Mouse (Mus musculus) frontal cortex, adult 2 months (tissue): ENCODE results near the gene 2010111I01Rik. TPM values are rescaled to one million over a fixed set of nuclear protein-coding genes. Genes with fewer than 3 reads are reported as not detected.
A peak's percentile ranks its signal among the peaks of the same experiment; 100 is the strongest.
"Not testable (repeated sequence)": the region's sequence is repeated elsewhere in the genome, so short reads cannot be mapped to it uniquely, and the experiment has no call there.

Source experiments
- DNase-seq, 2 experiments: peaks; one replicate each; pipeline ENCODE4 v3.0.0; 2022; ENCODE audit warnings: low spot score in 1 of 2; ENCODE audit errors: extremely low spot score in 1 of 2
- polyA plus RNA-seq: library from polyadenylated mRNA; depleted of rRNA; stranded (reverse); fragments of >200 nt; gene quantifications from 2 replicates; pipeline ENCODE4 v1.2.3, GENCODE M21; 2012

The 2010111I01Rik gene
- polyA plus RNA-seq, 1 experiment: 95.5 TPM

DNA sequence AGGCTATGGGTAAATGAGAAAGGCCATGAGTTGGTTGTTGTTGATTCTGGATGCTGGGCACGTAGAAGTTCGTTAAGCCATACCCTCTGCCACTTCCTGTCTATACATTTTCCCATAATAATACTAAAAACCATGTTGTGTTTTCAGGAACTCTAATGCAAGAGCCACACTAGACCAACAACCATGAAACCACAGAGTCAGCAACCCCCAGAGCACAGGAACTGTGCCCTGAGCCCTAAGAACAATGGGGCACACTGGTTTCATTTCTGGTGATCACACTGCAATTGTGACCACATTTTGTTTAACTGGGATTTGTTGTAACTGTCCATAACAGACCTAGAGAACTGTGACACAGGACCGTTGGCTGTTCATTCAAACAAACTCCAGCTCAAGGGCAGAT, 12.1 kb upstream of the 2010111I01Rik start:
- no peak for DNase-seq

DNA sequence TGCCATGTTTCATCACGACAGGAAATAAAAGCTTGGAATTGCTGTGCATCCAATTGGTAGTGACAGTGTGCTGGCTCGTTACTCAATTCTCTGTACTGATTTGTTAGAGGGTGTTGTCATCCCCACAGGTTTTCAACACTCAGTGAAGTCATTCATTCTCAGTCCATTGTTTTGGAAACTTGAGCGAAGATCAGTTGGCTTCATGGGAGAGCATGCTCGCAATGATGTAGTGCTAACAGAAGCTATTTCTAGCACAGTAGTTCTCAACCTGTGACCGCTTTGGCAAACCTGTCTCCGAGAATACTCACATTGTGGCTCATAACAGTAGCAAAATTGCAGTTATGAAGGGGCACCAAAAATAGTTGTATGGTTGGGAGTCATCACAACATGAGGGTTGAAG, 8.7 kb upstream of the 2010111I01Rik start:
- no peak for DNase-seq

DNA sequence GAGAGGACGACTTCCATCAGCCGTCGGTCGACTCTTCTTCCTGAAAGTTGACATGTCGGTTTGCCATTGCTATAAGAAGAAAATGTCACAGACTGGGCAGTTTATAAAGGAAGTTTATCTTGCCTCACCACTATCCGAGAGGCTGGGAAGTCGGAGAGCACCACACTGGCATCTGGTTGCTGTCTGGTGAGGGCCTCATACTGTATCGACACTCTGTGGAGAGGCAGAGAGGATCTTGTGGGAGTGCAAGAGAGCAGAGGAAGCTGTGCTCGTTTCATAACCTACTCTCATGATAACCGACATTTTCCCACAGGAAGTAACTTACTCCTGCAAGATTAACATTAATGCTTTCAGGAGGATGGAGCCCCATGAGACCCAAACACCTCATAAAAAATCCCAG, 7.9 kb upstream of the 2010111I01Rik start:
- DNase-seq: no peak

DNA sequence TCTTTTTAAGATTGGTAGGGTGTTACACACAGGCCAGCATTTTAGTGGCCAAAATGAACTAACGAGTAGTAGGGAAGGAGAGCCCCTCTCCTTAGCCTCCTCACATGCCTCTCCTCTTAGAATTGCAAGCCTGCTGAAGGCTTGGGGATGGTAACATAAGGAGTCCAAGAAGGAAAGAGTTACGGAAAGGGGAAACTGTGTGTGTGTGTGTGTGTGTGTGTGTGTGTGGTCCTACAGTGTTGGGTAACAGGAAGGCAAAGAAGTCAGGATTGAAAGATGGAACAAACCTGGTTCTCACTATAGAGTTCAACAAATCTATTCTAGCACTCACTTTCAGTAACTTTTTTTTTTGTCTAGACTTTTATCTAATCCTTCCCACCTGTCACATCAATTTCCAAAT, 1.3 kb upstream of the 2010111I01Rik start:
- no peak for DNase-seq

DNA sequence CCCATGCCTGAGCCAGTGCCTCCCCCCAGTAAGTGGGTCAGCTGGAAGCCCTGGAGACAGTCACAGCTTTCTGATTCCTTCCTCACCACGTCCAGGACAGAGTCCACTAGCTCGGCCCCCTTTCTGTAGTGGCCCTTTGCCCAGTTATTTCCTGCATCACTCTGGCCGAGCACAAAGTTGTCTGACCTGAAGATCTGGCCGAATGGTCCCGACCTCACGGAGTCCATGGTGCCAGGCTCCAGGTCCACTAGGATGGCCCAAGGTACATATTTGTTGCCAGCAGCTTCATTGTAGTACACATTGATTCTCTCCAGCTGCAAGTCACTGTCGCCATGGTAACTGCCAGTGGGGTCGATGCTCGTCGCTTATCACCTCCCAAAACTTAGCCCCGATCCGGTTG, 3.5 kb downstream of the 2010111I01Rik start:
- no peak for DNase-seq

DNA sequence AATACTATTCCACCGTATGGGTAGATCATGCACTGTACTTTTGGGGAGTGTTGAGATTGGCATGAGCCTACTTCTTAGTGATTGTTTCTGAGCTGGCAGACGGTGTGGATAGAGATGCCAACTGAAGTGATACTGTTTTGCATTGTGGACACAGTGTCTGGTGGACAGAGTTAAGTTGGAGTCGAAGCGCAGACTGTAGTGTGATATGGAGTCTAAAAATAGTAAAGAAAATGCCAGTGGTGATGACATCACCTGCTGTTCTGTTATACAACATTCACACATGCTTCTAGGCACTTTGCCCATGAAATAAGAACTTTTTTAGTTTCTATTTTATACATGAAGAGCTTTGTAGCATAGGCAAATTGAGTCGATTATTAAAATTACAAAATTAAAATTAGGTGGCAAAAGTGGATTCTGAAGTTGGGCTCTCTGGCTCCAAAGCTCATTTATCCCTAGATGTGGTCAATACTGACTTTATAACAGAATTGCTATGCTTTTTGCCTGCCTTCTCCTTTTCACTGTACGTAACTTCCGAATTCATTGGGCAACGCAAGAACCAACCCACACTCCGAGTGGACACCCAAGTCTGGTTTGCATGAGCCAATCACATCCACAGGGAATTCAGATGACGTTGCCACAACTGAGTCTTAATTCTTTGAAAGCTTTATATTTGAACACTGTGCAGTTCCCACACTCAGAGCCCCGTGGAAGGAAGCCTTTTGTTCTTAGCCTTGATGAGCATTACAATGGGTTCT, 6.0 kb downstream of the 2010111I01Rik start:
- peak; percentile 28 to 66 for DNase-seq

DNA sequence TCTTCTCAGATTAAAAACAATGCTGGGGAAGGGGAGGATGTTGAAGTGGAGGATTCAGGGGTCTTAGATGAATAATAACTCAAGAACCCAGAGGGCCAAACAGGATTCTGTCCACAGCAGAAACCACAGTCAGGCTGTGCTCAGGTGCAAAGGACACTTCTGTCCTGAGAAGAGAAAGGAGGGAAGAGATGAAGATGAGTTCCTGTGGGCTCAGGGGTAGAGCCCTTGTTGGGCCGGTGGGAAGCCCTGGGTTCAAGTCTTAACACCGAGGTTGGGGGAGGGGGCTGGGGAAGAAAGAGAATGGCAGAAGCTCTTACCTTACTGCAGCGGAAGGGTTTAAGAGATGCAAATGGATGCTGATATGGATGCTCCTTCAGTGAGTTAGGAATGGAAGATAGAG, 7.7 kb downstream of the 2010111I01Rik start:
- no peak for DNase-seq

DNA sequence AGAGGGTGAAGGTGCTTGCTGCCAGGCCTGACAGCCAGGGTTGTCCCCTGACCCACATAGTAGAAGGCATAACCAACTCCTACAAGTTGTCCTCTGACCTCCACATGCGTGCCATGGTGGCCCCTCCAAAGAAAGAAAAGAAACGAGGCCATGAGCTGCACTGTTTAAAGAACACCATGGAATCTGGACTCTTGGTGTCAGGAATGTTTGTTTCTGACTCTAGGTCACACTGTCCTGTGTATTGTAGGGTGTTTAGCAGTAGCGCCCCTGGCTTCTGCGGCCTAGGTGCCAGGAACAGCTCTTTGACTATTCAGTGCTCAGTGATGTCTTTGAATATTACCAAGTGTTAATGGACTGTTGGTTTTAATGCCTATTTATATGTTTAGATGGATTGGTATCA, 8.4 kb downstream of the 2010111I01Rik start:
- no peak for DNase-seq

DNA sequence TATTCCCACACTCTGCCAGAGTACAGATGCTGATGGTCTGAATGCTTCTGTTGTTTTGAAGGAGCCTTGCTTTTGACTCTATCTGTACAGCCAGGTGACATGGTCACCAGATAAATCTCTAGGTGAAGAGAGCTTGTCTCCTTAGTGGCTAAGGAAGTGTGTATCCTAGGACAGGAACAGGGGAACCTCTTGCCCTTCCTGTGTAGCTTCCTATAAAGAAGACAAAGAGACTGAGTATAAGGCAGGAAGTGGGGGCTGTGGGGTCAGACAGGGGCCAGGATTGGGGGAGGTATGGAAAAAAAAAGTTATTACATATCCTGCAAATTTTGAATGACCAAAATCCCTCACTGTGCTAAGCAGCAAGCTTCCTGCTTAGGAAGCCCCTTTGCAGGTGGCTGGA, 13.4 kb downstream of the 2010111I01Rik start:
- DNase-seq: no peak

DNA sequence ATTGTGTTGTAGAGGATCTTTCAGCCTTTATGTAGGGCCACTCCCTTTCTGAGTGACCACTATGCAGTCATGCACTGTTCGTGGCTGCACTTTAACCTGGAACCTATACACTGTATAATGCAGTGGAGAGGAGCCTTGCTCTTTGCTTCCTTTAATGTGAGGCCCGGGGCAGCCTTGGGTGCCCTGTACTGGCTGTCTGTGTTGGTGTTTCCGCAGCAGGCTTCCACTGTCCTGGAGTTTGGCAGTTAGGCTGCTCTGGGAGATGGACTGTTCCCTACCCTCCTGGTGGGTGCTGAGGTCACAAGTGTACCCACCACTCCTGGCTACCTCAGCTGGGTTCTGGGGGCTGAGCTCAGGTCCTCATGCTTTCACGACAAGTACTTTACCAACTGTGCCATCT, 14.1 kb downstream of the 2010111I01Rik start:
- no peak for DNase-seq

DNA sequence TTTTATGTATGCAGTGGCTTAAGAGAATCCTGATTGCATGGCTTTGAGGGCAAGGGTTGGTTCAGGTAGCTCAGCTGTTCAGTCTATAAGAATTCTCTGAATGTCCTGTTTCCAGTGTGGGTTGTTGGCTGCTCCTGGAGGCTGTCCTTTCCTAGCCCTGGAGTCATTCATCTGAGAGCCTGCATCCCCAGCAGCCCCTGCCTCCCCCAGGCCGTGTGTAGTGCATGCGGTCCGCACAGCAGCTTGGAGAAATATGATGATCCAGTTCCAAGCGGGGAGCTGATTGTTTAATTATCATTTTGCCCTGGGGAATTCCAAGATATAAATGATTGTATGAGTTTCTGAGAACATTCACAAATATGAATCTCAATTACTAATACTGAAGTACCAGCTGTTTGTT, 14.5 kb downstream of the 2010111I01Rik start:
- DNase-seq: no peak

DNA sequence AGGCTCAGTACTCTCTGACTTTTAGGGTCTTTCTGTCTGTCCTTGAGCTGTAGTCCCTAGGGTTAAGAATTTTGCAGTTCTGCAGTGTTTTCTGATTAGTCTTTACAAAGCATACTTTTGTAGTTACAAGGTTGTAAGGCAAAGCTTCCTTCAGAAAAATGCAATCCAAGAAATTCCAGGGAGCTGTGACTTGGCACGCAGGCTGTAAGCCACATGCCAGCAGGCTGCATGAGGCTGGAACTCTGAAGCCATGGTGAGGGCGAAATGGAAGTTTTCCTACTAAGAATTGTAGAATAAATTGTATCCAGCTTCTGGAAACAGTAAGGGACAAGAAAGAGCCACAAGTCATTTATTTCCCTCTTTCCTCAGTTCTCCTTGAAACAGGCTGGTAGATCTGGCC, 15.4 kb downstream of the 2010111I01Rik start:
- DNase-seq: peak in 1 of 2 experiments; percentile 41

DNA sequence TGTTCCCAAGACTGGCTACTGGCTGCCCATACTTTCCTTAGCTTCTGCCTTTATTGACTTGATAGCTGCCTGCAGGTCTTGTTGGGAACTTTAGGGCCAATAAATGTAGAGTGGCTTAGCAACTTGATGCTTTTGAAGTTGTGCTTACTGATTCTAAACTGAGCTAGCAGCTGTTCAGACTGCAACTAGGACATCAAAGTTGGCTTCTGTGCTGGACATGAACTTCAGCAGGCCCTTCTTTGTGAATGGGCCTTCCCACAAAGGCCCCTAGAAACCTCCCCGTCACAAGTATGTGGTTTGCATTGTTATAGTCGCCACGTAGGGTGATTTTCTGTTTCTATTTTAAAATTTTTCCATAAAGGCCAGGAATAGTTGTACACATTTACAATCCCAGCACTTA, 19.8 kb downstream of the 2010111I01Rik start:
- DNase-seq: no peak

DNA sequence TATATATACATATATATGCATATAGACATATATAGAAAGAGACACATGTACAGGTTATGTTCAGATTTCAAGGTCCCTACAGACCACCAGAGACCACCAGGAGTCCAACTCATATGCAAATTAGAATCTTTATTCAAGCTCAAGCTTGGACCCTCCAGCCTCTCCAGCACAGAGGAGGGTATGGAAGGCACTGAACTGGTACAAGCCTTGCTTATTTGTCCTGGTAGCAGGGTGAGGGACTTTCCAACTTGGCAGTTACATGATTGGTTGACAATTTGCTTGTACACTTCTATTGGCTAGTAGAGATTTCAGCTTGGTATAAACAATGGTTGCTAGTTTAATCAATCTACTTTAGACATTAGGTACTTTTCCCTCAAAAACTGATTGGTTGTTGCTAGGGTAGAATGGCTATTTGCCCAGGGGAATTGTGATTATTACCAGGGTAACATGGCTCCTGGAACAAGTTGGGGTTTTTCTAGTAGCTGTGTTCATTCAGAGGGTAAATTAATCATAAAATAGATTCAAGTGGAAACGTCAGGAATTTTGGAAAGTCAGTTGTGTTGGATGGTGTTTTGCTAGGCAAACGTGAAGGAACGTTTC, 25.3 kb downstream of the 2010111I01Rik start:
- DNase-seq: no peak

DNA sequence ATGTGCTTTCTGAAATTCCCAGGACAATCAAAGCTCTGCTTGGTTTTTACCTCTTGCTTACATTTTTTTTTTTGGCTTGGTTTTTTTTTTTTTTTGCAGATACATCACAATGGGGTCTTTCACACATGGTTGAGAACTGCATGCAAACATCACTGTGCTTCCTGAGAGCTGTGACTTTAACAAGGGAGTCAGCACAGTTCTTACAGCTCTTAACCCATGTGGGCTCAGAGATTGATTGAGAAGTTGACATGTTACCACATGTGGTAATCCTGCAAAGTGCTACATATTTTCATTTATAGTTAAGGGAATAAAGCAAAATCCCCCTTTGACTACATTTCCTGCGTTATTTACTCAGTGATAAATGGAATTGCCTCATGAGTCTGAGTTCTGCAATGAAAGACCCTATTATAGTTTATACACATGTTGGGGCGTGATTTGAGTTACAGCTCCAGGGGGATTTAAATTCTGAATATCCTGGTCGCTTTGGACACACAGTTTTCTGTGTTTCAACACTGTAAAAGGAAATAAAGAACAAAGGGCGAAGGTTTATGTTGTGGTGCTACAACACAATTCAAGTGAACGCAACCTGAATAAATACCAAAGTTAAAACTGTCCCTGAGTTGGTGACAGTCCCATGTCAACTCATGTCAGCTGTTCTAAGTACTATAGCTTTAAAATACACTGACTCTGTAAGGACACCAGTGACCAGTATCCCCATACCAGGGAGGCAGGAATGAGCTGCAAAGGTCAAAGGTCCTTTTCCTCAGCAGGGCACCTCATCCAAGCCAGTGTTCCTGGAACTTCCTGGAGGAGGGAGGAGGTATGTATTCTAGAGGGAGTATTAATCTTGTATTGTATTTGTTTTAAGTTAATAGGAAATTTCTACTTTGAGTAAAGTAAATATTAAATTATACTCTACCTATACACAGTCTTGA, 29.1 kb downstream of the 2010111I01Rik start:
- DNase-seq: no peak

DNA sequence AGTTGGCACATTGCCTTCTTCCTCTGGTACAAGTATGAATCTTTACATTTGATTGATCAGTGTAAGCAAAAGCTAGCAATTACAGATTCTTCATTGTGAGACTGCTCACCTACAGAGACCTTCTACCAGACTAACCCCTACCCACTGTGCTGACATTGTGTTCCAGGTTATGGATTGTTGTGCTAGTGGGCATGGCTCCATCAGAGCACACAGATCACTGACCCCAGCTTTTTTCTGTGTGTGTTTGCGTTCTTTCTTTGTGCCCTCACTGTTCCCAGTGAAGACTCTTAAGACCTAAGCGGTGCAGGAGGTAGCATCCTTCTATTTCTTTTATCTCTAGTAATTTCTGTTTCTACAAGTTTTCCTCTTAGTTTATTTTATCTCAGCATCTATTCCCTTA, 32.1 kb downstream of the 2010111I01Rik start:
- DNase-seq: no peak

DNA sequence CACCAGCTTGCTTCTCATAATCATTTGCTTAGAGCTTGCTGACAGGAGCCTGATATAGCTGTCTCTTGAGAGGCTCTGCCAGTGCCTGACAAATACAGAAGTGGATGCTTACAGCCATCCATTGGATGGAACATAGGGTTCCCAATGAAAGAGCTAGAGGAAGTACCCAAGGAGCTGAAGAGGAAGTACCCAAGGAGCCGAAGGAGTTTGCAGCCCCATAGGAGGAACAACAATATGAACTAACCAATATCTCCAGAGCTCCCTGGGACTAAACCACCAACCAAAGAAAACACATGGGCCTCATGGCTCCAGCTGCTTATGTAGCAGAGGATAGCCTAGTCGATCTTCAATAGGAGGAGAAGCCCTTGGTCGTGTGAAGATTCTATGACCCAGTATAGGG, 42.8 kb downstream of the 2010111I01Rik start:
- not testable (repeated sequence) for DNase-seq

DNA sequence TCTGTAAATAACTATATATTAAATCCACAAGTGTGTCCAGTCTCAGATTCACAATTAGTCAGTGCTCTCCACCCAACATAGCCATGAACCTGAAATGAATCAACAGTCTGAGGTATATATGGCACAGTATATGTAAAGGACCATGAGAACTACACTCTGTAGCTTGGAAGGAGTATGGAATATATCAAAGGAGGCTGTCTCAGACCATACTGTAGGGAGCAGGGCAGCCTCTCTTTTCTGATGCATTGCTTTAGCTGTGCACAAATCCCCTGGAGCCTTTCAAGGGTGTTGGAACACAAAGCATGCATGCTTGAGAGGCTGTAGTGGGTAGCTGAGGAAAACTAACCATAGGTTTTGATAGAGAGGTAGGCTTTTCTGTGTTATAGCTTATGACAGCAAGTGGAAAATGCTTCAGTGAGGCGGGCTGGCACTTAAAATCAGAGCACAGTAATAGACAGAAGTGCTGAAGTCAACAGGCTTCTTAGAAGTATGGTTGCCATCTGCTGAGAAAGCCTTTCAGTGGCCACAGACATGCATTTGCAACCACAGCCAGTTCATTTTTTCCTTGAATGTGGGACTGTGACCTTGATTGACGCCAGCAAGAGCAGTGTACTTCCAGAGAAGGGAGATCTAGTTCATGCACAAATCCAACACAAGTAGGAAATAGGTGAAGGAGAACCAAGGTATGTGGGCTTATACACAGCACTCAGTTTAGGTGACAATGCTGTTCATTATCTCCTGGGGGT, 45.8 kb downstream of the 2010111I01Rik start:
- DNase-seq: peak in 1 of 2 experiments; percentile 16

DNA sequence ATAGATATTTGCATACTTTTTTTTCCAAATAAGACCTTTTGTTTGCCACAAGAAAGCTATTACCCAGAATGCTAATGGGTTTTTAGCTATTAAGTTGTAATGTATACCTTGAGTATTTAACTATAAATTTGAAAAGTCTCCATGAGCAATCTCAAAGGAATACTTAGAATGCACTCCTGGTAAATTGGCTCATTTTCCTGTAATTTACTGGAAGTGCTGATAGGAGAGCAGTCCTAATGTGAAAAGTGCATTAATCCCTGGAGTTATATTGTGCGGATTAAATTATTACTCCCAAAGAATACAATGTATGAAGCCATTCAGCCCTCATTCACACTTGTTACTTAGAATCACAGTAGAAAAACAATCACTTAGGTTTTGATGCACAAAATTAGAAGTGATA, 49.7 kb downstream of the 2010111I01Rik start:
- no peak for DNase-seq

DNA sequence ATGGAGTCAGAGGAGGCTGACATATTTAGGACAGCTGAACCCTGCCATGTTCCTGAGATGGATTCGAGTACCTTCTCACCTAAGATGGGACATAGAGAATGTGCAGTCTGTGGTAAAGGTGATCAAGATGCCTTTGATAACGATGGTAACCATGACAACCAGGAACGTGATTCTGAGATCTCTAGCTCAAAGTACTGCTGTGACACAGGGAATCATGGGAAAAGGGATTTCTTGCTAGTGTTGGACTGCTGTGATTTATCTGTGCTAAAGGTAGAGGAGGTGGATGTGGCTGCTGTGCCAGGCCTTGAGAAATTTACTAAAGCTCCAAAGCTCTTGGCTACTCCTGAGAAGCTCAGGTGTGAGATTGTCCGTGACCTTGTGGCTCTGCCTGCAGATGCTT, 50.7 kb downstream of the 2010111I01Rik start:
- no peak for DNase-seq

DNA sequence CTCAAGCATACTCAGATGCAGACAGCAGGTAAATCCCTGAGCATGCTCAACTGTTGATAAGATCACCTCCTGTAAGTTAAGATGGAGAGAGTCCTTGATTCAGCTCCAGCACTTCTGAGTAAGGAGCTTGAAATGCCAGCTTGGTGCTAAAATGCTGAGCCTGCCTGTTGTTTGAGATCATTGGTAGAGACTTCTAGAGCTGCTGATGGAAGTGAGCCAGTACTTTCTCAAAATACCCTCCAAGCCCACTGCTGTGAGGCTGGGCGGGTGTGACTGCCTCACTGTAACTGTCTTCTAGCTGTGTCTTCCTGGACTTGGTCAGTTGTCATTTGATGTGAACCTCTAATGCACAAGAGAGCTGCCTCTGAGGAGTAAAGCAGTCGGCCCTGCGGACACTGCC, 51.4 kb downstream of the 2010111I01Rik start:
- DNase-seq: peak; percentile 50 to 78
